Mouse (Mus musculus) cerebellum, adult 2 months (tissue): ENCODE results near the gene Ppfia4.

ENCODE experiments used
- CTCF ChIP-seq: fragments of 200-500 bp; IDR thresholded peaks from 2 replicates; pipeline ENCODE4 v1.5.1; 2011; ENCODE audit warnings: low read depth, mild to moderate bottlenecking, control low read depth, low read length, moderate library complexity, borderline replicate concordance; ENCODE audit not compliant: insufficient read depth
- POLR2A ChIP-seq: fragments of 200-500 bp; IDR thresholded peaks from 2 replicates; pipeline ENCODE4 v1.6.1; 2011; ENCODE audit warnings: low read length, control low read depth, borderline replicate concordance; ENCODE audit not compliant: insufficient read depth

GRCm38 (mm10) chr1:134297265-134297664, 35.5 kb downstream of the Ppfia4 start:
- peak; percentile 6; the same call in 1 of the 2 replicates for TF ChIP-seq CTCF
- peak; percentile 18; the same call in 1 of the 2 replicates for TF ChIP-seq POLR2A
